Mouse (Mus musculus): Measurements from ENCODE around the gene Spint2. TPM values are rescaled to one million over a fixed set of nuclear protein-coding genes. Genes with fewer than 3 reads are reported as not detected.

Gene Spint2
- total RNA-seq (2021), result 10 to 100 TPM; 34.8 to 44.9 TPM

GRCm38 (mm10) chr7:29281201-29282073 lies at the start of gene Spint2:
Gene Spint2 (minus strand): TSS chr7:29281912.
- intact Hi-C loops (cut with DNase I), result no loop called here
- peak; percentile 53 to 55 for DNase-seq

GRCm38 (mm10) chr7:29328984-29329383 lies 47.3 kb upstream of the Spint2 start:
- no peak for DNase-seq
- intact Hi-C loops (cut with DNase I), result no loop called here

GRCm38 (mm10) chr7:29327087-29327486 lies 45.4 kb upstream of the Spint2 start:
- intact Hi-C loops (cut with DNase I), result no loop called here
- no peak for DNase-seq

GRCm38 (mm10) chr7:29319337-29320307 lies 37.9 kb upstream of the Spint2 start:
- DNase-seq, result no peak
- intact Hi-C loops (cut with DNase I), result no loop called here

GRCm38 (mm10) chr7:29318115-29318911 lies 36.6 kb upstream of the Spint2 start:
- no peak for DNase-seq
- intact Hi-C loops (cut with DNase I), result no loop called here

GRCm38 (mm10) chr7:29317558-29317957 lies 35.8 kb upstream of the Spint2 start:
- DNase-seq, result no peak
- intact Hi-C loops (cut with DNase I), result no loop called here

- DNase-seq, result no peak
- intact Hi-C loops (cut with DNase I), result no loop called here
Measured at GRCm38 (mm10) chr7:29316976-29317375, 35.3 kb upstream of the Spint2 start.

GRCm38 (mm10) chr7:29316137-29316734 lies 34.5 kb upstream of the Spint2 start:
- DNase-seq, result no peak
- intact Hi-C loops (cut with DNase I), result no loop called here

- intact Hi-C loops (cut with DNase I), result no loop called here
- no peak for DNase-seq
Measured at GRCm38 (mm10) chr7:29314844-29315628, 33.3 kb upstream of the Spint2 start.

- DNase-seq, result no peak
- intact Hi-C loops (cut with DNase I), result no loop called here
Measured at GRCm38 (mm10) chr7:29313572-29314261, 32.0 kb upstream of the Spint2 start.

GRCm38 (mm10) chr7:29313051-29313450 lies 31.3 kb upstream of the Spint2 start:
- intact Hi-C loops (cut with DNase I), result no loop called here
- no peak for DNase-seq

- intact Hi-C loops (cut with DNase I), result loop anchor here (5.0 to 10.0 kb wide), 2 partner anchors 213 to 565 kb away; partner anchors contain the start of genes Mrps12 and Sars2
- DNase-seq, result no peak
Measured at GRCm38 (mm10) chr7:29309749-29310148, 28.0 kb upstream of the Spint2 start.

GRCm38 (mm10) chr7:29309221-29309721 lies 27.6 kb upstream of the Spint2 start:
- DNase-seq, result peak in 1 of 2 experiments; percentile 36
- intact Hi-C loops (cut with DNase I), result loop anchor here (5.0 to 10.0 kb wide), 2 partner anchors 213 to 564 kb away; partner anchors contain the start of genes Mrps12 and Sars2

- DNase-seq, result peak; percentile 86 to 91
- intact Hi-C loops (cut with DNase I), result loop anchor here (5.0 to 10.0 kb wide), 2 partner anchors 215 to 563 kb away; partner anchors contain the start of genes Mrps12 and Sars2
Measured at GRCm38 (mm10) chr7:29307350-29308104, 25.8 kb upstream of the Spint2 start.

GRCm38 (mm10) chr7:29306619-29307018 lies 24.9 kb upstream of the Spint2 start:
- DNase-seq, result no peak
- intact Hi-C loops (cut with DNase I), result loop anchor here (5.0 to 10.0 kb wide), 2 partner anchors 216 to 562 kb away; partner anchors contain the start of genes Mrps12 and Sars2

GRCm38 (mm10) chr7:29306108-29306507 lies 24.4 kb upstream of the Spint2 start:
- intact Hi-C loops (cut with DNase I), result loop anchor here (5.0 to 10.0 kb wide), 2 partner anchors 216 to 561 kb away; partner anchors contain the start of genes Mrps12 and Sars2
- DNase-seq, result no peak

Data from heart, postnatal 36 days (tissue).